9 mouse cellular contexts compared by ENCODE assay signal in the genomic region with DNA sequence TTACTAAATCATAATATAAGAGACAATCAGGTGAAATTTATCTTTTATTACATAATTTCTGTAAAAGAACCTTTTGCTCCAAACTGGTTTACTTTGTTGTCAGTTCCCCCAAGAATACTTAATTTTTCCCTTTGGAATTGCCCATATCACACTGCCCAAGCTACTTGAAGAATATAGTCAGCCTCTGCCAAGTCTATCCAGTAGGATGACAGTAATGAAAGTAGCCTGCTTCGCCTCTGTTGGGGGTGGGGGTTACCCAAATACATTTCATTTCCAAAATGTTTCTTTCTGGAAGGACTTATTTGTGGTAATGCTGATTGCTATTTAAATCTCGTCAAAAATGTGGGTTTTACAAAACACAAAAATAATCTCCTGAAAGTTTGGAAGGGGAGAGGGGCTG.
DNase-seq lines count a peak whose midpoint lies in the region; ATAC-seq and TF ChIP-seq lines count a peak whose summit lies in the region.
"Had no signal": no experiment of that assay in that cellular context is flagged by ENCODE, and none has a peak within 500 bp of the region (broad histone marks: within the 10 kb centered on the region; RNA-seq: fewer than 3 reads in every experiment).

No protein-coding gene starts in this region.

- WGBS in lung, postnatal 0 days = 19% methylated on average over 2 of the region's 2 CpGs
- WGBS in limb, embryonic 14.5 days = 23% methylated on average over 2 of the region's 2 CpGs

- H3K9ac ChIP-seq in lung, postnatal 0 days (replicated peaks; ENCODE audit: low read depth) = no peak overlapping the region
- H3K9ac ChIP-seq in limb, embryonic 14.5 days (ENCODE audit: low read depth, low read length, severe bottlenecking) = no peak overlapping the region
- H3K9ac ChIP-seq: liver, embryonic 13.5 days had no signal

- no peak for TF ChIP-seq CTCF in lung, postnatal 0 days (IDR thresholded peaks at IDR 0.05)

- peak; percentile 39; the same call in 1 of the 2 replicates for ATAC-seq in frontal cortex, adult (ENCODE audit: low TSS enrichment)
- peak; percentile 63; the same call in 1 of the 2 replicates for ATAC-seq in lung, postnatal 0 days
- ATAC-seq in limb, embryonic 14.5 days (ENCODE audit: low FRiP score, low read depth) = 0 out of 2 replicates have a peak, but pooled peaks have one; percentile 9
- ATAC-seq in erythroblast, adult 5-6 weeks (replicated peaks; ENCODE audit: low FRiP score, poor library complexity, severe bottlenecking) = no peak

- no peak for TF ChIP-seq EP300 in lung, postnatal 0 days (IDR thresholded peaks at IDR 0.05)

- no peaks in the 10 kb centered on the region for H3K36me3 ChIP-seq in lung, postnatal 0 days (ENCODE audit: insufficient read depth, low read length)
- H3K36me3 ChIP-seq in limb, embryonic 14.5 days (ENCODE audit: control insufficient read depth, insufficient read depth, low read length) = no peaks in the 10 kb centered on the region
- H3K36me3 ChIP-seq: liver, embryonic 13.5 days had no signal

- H3K4me3 ChIP-seq in lung, postnatal 0 days (ENCODE audit: low read depth, low read length) = peak overlapping the region; percentile 31; the same call in 1 of the 2 replicates
- peak overlapping the region; percentile 38 for H3K4me3 ChIP-seq in limb, embryonic 14.5 days (replicated peaks; ENCODE audit: low read length)
- H3K4me3 ChIP-seq: liver, embryonic 13.5 days had no signal

- H3K4me2 ChIP-seq in lung, postnatal 0 days (replicated peaks; ENCODE audit: low read depth, low read length) = peak overlapping the region; percentile 59
- peak overlapping the region; percentile 59 for H3K4me2 ChIP-seq in limb, embryonic 14.5 days (replicated peaks; ENCODE audit: low read depth, low read length, severe bottlenecking)

- H3K27me3 ChIP-seq in lung, postnatal 0 days (replicated peaks; ENCODE audit: insufficient read depth, low read length) = no peaks in the 10 kb centered on the region
- no peaks in the 10 kb centered on the region for H3K27me3 ChIP-seq in limb, embryonic 14.5 days (ENCODE audit: control insufficient read depth, insufficient read depth, low read length)
- H3K27me3 ChIP-seq: liver, embryonic 13.5 days had no signal

- H3K9me3 ChIP-seq in lung, postnatal 0 days (ENCODE audit: low read length) = no peaks in the 10 kb centered on the region
- H3K9me3 ChIP-seq in limb, embryonic 14.5 days (ENCODE audit: control insufficient read depth, low read length) = no peaks in the 10 kb centered on the region
- H3K9me3 ChIP-seq: liver, embryonic 13.5 days had no signal

- no peak overlapping the region for H3K27ac ChIP-seq in lung, postnatal 0 days (ENCODE audit: low read length)
- H3K27ac ChIP-seq in limb, embryonic 14.5 days (replicated peaks; ENCODE audit: low read depth, low read length) = no peak overlapping the region
- H3K27ac ChIP-seq: liver, embryonic 13.5 days had no signal

- no peak for TF ChIP-seq POLR2A in limb, embryonic 14.5 days (IDR thresholded peaks at IDR 0.05; ENCODE audit: borderline replicate concordance, extremely low read depth, insufficient read depth, insufficient read length)

- no peaks in the 10 kb centered on the region for H3K4me1 ChIP-seq in lung, postnatal 0 days (ENCODE audit: insufficient read depth, low read depth, low read length)
- peaks cover 8% of the 10 kb centered on the region; the same call in 1 of the 2 replicates for H3K4me1 ChIP-seq in limb, embryonic 14.5 days (ENCODE audit: control insufficient read depth, insufficient read depth, low read length)
- H3K4me1 ChIP-seq: liver, embryonic 13.5 days had no signal

- DNase-seq in frontal cortex, postnatal 14 days (ENCODE audit: low spot score in 2 of 2) = no peak
- DNase-seq in lung, postnatal 0 days (ENCODE audit: low spot score) = peak; percentile 27
- no peak for DNase-seq in lung, adult 18-20 months
- DNase-seq in limb, embryonic 14.5 days (ENCODE audit: low spot score) = no peak
- no peak for DNase-seq in gastrocnemius, postnatal 10 days
- DNase-seq in cerebellum, adult 8-10 months = no peak
- DNase-seq: liver, embryonic 13.5 days had no signal
